Mouse (Mus musculus): ENCODE measurements around the gene Gm10719. TPM values are rescaled to one million over a fixed set of nuclear protein-coding genes. Genes with fewer than 3 reads are reported as not detected.
"Not testable (repeated sequence)": the region's sequence is repeated elsewhere in the genome, so short reads cannot be mapped to it uniquely, and the experiment has no call there.

The Gm10719 gene
- polyA plus RNA-seq, 1 experiment = 4.4 TPM

DNA sequence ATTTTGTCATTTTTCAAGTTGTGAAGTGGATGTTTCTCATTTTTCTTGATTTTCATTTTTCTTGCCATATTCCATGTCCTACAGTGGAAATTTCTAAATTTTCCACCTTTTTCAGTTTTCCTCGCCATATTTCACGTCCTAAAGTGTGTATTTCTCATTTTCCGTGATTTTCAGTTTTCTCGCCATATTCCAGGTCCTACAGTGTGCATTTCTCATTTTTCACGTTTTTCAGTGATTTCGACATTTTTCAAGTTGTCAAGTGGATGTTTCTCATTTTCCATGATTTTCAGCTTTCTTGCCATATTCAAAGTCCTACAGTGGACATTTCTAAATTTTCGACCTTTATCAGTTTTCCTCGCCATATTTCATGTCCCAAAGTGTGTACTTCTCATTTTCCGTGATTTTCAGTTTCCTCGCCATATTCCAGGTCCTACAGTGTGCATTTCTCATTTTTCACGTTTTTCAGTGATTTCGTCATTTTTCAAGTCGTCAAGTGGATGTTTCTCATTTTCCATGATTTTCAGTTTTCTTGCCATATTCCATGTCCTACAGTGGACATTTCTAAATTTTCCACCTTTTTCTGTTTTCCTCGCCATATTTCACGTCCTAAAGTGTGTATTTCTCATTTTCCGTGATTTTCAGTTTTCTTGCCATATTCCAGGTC lies 6.9 kb downstream of the Gm10719 start:
- H3K27ac ChIP-seq (ENCODE audit: insufficient read depth, low read length); H3K9me3 ChIP-seq (replicated peaks; ENCODE audit: control insufficient read depth, insufficient read depth, low read length, poor library complexity, severe bottlenecking); H3K36me3 ChIP-seq (ENCODE audit: control insufficient read depth, insufficient read depth, low read length, poor library complexity, severe bottlenecking); H3K4me1 ChIP-seq (ENCODE audit: control insufficient read depth, insufficient read depth, low read length); H3K4me3 ChIP-seq (ENCODE audit: low read depth, low read length); H3K9ac ChIP-seq (ENCODE audit: low read depth, poor library complexity, severe bottlenecking); H3K27me3 ChIP-seq (ENCODE audit: control insufficient read depth, insufficient read depth, low read length, poor library complexity, severe bottlenecking): not testable (repeated sequence)

DNA sequence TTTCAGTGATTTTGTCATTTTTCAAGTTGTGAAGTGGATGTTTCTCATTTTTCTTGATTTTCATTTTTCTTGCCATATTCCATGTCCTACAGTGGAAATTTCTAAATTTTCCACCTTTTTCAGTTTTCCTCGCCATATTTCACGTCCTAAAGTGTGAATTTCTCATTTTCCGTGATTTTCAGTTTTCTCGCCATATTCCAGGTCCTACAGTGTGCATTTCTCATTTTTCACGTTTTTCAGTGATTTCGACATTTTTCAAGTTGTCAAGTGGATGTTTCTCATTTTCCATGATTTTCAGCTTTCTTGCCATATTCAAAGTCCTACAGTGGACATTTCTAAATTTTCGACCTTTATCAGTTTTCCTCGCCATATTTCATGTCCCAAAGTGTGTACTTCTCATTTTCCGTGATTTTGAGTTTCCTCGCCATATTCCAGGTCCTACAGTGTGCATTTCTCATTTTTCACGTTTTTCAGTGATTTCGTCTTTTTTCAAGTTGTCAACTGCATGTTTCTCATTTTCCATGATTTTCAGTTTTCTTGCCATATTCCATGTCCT lies 7.8 kb downstream of the Gm10719 start, which contains the start of gene Gm10717:
Gene Gm10717, plus strand, starts transcription at position 506 of the 556 bp plus-strand sequence.
- H3K27me3 ChIP-seq (ENCODE audit: control insufficient read depth, insufficient read depth, low read length, poor library complexity, severe bottlenecking); H3K9ac ChIP-seq (ENCODE audit: low read depth, poor library complexity, severe bottlenecking); H3K4me1 ChIP-seq (ENCODE audit: control insufficient read depth, insufficient read depth, low read length); H3K36me3 ChIP-seq (ENCODE audit: control insufficient read depth, insufficient read depth, low read length, poor library complexity, severe bottlenecking); H3K27ac ChIP-seq (ENCODE audit: insufficient read depth, low read length); H3K4me3 ChIP-seq (ENCODE audit: low read depth, low read length); H3K9me3 ChIP-seq (replicated peaks; ENCODE audit: control insufficient read depth, insufficient read depth, low read length, poor library complexity, severe bottlenecking): not testable (repeated sequence)

DNA sequence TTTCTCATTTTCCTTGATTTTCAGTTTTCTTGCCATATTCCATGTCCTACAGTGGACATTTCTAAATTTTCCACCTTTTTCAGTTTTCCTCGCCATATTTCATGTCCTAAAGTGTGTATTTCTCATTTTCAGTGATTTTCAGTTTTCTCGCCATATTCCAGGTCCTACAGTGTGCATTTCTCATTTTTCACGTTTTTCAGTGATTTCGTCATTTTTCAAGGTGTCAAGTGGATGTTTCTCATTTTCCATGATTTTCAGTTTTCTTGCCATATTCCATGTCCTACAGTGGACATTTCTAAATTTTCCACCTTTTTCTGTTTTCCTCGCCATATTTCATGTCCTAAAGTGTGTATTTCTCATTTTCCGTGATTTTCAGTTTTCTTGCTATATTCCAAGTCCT lies 8.4 kb downstream of the Gm10719 start:
- H3K9ac ChIP-seq (ENCODE audit: low read depth, poor library complexity, severe bottlenecking); H3K4me3 ChIP-seq (ENCODE audit: low read depth, low read length); H3K9me3 ChIP-seq (replicated peaks; ENCODE audit: control insufficient read depth, insufficient read depth, low read length, poor library complexity, severe bottlenecking); H3K27me3 ChIP-seq (ENCODE audit: control insufficient read depth, insufficient read depth, low read length, poor library complexity, severe bottlenecking); H3K27ac ChIP-seq (ENCODE audit: insufficient read depth, low read length); H3K36me3 ChIP-seq (ENCODE audit: control insufficient read depth, insufficient read depth, low read length, poor library complexity, severe bottlenecking); H3K4me1 ChIP-seq (ENCODE audit: control insufficient read depth, insufficient read depth, low read length): not testable (repeated sequence)

DNA sequence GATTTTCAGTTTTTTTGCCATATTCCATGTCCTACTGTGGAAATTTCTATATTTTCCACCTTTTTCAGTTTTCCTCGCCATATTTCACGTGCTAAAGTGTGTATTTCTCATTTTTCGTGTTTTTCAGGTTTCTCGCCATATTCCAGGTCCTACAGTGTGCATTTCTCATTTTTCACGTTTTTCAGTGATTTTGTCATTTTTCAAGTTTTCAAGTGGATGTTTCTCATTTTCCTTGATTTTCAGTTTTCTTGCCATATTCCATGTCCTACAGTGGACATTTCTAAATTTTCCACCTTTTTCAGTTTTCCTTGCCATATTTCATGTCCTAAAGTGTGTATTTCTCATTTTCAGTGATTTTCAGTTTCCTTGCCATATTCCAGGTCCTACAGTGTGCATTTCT lies 8.9 kb downstream of the Gm10719 start:
- H3K27ac ChIP-seq (ENCODE audit: insufficient read depth, low read length); H3K27me3 ChIP-seq (ENCODE audit: control insufficient read depth, insufficient read depth, low read length, poor library complexity, severe bottlenecking); H3K4me3 ChIP-seq (ENCODE audit: low read depth, low read length); H3K9ac ChIP-seq (ENCODE audit: low read depth, poor library complexity, severe bottlenecking); H3K9me3 ChIP-seq (replicated peaks; ENCODE audit: control insufficient read depth, insufficient read depth, low read length, poor library complexity, severe bottlenecking); H3K4me1 ChIP-seq (ENCODE audit: control insufficient read depth, insufficient read depth, low read length); H3K36me3 ChIP-seq (ENCODE audit: control insufficient read depth, insufficient read depth, low read length, poor library complexity, severe bottlenecking): not testable (repeated sequence)

DNA sequence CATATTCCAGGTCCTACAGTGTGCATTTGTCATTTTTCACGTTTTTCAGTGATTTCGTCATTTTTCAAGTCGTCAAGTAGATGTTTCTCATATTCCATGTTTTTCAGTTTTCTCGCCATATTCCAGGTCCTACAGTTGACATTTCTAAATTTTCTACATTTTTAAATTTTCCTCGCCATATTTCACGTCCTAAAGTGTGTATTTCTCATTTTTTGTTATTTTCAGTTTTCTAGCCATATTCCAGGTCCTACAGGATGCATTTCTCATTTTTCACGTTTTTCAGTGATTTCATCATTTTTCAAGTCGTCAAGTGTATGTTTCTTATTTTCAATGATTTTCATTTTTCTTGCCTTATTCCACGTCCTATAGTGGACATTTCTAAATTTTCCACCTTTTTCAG lies 9.5 kb downstream of the Gm10719 start:
- H3K9ac ChIP-seq (ENCODE audit: low read depth, poor library complexity, severe bottlenecking); H3K27ac ChIP-seq (ENCODE audit: insufficient read depth, low read length); H3K36me3 ChIP-seq (ENCODE audit: control insufficient read depth, insufficient read depth, low read length, poor library complexity, severe bottlenecking); H3K9me3 ChIP-seq (replicated peaks; ENCODE audit: control insufficient read depth, insufficient read depth, low read length, poor library complexity, severe bottlenecking); H3K27me3 ChIP-seq (ENCODE audit: control insufficient read depth, insufficient read depth, low read length, poor library complexity, severe bottlenecking); H3K4me3 ChIP-seq (ENCODE audit: low read depth, low read length); H3K4me1 ChIP-seq (ENCODE audit: control insufficient read depth, insufficient read depth, low read length): not testable (repeated sequence)

DNA sequence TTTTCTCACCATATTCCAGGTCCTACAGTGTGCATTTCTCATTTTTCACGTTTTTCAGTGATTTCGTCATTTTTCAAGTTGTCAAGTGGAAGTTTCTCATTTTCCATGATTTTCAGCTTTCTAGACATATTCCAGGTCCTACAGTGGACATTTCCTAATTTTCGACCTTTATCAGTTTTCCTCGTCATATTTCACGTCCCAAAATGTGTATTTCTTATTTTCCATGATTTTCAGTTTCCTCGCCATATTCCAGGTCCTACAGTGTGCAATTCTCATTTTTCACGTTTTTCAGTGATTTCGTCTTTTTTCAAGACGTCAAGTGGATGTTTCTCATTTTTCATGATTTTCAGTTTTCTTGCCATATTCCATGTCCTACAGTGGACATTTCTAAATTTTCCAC lies 10.0 kb downstream of the Gm10719 start:
- not testable (repeated sequence) for H3K4me3 ChIP-seq (ENCODE audit: low read depth, low read length); H3K27me3 ChIP-seq (ENCODE audit: control insufficient read depth, insufficient read depth, low read length, poor library complexity, severe bottlenecking); H3K36me3 ChIP-seq (ENCODE audit: control insufficient read depth, insufficient read depth, low read length, poor library complexity, severe bottlenecking); H3K9ac ChIP-seq (ENCODE audit: low read depth, poor library complexity, severe bottlenecking); H3K27ac ChIP-seq (ENCODE audit: insufficient read depth, low read length); H3K4me1 ChIP-seq (ENCODE audit: control insufficient read depth, insufficient read depth, low read length); H3K9me3 ChIP-seq (replicated peaks; ENCODE audit: control insufficient read depth, insufficient read depth, low read length, poor library complexity, severe bottlenecking)

DNA sequence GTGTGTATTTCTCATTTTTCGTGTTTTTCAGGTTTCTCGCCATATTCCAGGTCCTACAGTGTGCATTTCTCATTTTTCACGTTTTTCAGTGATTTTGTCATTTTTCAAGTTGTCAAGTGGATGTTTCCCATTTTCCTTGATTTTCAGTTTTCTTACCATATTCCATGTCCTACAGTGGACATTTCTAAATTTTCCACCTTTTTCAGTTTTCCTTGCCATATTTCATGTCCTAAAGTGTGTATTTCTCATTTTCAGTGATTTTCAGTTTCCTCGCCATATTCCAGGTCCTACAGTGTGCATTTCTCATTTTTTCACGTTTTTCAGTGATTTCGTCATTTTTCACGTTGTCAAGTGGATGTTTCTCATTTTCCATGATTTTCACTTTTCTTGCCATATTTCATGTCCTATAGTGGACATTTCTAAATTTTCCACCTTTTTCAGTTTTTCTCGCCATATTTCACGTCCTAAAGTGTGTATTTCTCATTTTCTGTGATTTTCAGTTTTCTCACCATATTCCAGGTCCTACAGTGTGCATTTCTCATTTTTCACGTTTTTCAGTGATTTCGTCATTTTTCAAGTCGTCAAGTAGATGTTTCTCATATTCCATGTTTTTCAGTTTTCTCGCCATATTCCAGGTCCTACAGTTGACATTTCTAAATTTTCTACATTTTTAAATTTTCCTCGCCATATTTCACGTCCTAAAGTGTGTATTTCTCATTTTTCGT lies 12.2 kb downstream of the Gm10719 start:
- H3K36me3 ChIP-seq (ENCODE audit: control insufficient read depth, insufficient read depth, low read length, poor library complexity, severe bottlenecking); H3K9me3 ChIP-seq (replicated peaks; ENCODE audit: control insufficient read depth, insufficient read depth, low read length, poor library complexity, severe bottlenecking); H3K27me3 ChIP-seq (ENCODE audit: control insufficient read depth, insufficient read depth, low read length, poor library complexity, severe bottlenecking): not testable (repeated sequence)

DNA sequence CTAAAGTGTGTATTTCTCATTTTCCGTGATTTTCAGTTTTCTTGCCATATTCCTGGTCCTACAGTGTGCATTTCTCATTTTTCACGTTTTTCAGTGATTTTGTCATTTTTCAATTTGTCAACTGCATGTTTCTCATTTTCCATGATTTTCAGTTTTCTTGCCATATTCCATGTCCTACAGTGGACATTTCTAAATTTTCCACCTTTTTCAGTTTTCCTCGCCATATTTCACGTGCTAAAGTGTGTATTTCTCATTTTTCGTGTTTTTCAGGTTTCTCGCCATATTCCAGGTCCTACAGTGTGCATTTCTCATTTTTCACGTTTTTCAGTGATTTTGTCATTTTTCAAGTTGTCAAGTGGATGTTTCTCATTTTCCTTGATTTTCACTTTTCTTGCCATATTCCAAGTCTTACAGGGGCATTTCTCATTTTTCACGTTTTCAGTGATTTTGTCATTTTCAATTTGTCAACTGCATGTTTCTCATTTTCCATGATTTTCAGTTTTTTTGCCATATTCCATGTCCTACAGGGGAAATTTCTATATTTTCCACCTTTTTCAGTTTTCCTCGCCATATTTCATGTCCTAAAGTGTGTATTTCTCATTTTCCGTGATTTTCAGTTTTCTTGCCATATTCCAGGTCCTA lies 13.6 kb downstream of the Gm10719 start:
- H3K4me3 ChIP-seq (ENCODE audit: low read depth, low read length); H3K9ac ChIP-seq (ENCODE audit: low read depth, poor library complexity, severe bottlenecking); H3K4me1 ChIP-seq (ENCODE audit: control insufficient read depth, insufficient read depth, low read length); H3K36me3 ChIP-seq (ENCODE audit: control insufficient read depth, insufficient read depth, low read length, poor library complexity, severe bottlenecking); H3K27ac ChIP-seq (ENCODE audit: insufficient read depth, low read length); H3K27me3 ChIP-seq (ENCODE audit: control insufficient read depth, insufficient read depth, low read length, poor library complexity, severe bottlenecking); H3K9me3 ChIP-seq (replicated peaks; ENCODE audit: control insufficient read depth, insufficient read depth, low read length, poor library complexity, severe bottlenecking): not testable (repeated sequence)

More for the DNA sequence above, 12.2 kb downstream of the Gm10719 start:
- H3K27ac ChIP-seq (ENCODE audit: insufficient read depth, low read length); H3K4me3 ChIP-seq (ENCODE audit: low read depth, low read length); H3K9ac ChIP-seq (ENCODE audit: low read depth, poor library complexity, severe bottlenecking); H3K4me1 ChIP-seq (ENCODE audit: control insufficient read depth, insufficient read depth, low read length): not testable (repeated sequence)

DNA sequence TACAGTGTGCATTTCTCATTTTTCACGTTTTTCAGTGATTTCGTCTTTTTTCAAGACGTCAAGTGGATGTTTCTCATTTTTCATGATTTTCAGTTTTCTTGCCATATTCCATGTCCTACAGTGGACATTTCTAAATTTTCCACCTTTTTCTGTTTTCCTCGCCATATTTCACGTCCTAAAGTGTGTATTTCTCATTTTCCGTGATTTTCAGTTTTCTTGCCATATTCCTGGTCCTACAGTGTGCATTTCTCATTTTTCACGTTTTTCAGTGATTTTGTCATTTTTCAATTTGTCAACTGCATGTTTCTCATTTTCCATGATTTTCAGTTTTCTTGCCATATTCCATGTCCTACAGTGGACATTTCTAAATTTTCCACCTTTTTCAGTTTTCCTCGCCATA lies 17.1 kb downstream of the Gm10719 start, which contains the start of gene Gm17535:
Gene Gm17535, plus strand, starts transcription at position 301 of the 400 bp plus-strand sequence.
- H3K4me3 ChIP-seq (ENCODE audit: low read depth, low read length); H3K4me1 ChIP-seq (ENCODE audit: control insufficient read depth, insufficient read depth, low read length); H3K9me3 ChIP-seq (replicated peaks; ENCODE audit: control insufficient read depth, insufficient read depth, low read length, poor library complexity, severe bottlenecking); H3K27me3 ChIP-seq (ENCODE audit: control insufficient read depth, insufficient read depth, low read length, poor library complexity, severe bottlenecking); H3K9ac ChIP-seq (ENCODE audit: low read depth, poor library complexity, severe bottlenecking); H3K27ac ChIP-seq (ENCODE audit: insufficient read depth, low read length); H3K36me3 ChIP-seq (ENCODE audit: control insufficient read depth, insufficient read depth, low read length, poor library complexity, severe bottlenecking): not testable (repeated sequence)

Measured in ES-Bruce4 (cell line).